Mouse (Mus musculus) layer of hippocampus, postnatal 25 days (tissue): ENCODE measurements at regions not wholly inside any gene's neighbourhood (a gene's known extent, or its start where the extent isn't known, plus 50 kb on each side); places are given as distances from the start of the nearest gene placed in this dataset.

Experiments used
- DNase-seq, 2 experiments: peaks; one replicate each; pipeline ENCODE4 v3.0.0; 2022; ENCODE audit warnings: mixed read lengths in 2 of 2, low spot score in 1 of 2; ENCODE audit errors: extremely low spot score in 1 of 2

DNA sequence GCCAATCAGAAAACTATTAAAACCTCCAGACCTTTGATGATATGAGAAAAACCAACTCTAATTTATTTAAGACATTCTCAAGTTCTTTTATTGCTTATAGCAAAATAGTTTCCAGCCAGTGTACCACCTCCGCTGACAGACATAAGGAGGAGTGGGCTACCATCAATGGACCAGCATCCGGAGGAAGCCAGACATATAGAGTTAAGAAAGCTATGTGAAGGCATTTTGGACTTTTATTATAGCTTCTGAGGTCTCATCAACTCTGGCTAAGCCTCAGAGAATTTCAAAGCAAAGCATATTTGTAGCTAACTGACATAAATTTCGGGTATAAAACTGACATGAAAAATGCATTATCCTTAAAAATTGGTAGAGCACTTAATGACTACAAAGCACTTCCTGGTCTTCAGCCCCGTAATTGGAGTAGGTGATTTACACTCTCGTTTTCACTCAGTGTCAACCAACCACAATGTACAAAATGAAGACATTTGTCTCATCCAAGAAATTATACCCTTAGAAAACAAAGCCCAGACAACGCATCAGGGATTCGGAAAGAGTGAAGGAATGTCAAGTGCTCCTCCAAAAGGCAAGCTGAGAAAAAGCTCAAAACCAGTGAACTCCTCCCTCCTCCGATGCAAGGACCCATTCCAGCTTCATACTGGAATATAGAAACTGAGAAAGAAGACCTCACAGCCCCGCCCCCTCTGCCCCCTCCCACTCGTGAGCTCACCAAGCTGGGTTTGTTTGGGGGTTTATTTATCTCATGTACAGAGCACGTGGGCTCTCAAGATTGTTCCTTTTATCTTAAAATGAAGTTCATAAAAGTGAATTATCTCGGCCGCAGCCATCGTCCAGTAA lies 208.5 kb downstream of the Mreg start:
- no peak for DNase-seq

DNA sequence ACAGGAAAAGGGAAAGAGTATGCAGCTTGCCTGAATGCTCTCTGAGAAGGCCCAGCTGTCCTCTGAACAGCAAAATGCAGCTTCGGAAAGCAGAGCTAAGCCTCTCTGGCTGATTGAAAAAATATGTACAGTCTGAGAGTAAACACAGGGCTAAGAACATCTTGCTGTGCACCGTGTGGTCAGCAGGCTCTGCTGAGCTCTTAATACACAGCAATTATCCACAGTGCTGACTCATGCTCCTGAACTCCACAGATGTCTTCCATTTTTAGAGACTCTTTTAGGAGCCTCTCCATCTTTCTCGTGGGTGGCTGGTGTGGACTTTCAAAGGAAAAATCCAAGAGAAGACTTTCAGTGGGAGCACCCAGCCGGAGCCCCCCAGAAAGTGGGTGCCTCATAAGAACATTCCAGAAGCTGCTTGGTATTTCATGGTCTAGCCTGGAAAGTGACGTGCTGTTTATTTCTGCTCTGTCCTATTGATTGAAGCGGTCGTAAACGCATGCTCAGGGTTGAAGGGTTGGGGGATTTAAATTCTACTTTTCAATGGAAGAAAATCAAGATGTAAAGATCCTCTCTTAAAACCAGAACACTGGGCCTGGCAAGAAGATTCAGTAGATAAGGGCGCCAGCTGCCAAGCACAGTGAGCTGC lies 209.5 kb downstream of the Mreg start:
- no peak for DNase-seq

DNA sequence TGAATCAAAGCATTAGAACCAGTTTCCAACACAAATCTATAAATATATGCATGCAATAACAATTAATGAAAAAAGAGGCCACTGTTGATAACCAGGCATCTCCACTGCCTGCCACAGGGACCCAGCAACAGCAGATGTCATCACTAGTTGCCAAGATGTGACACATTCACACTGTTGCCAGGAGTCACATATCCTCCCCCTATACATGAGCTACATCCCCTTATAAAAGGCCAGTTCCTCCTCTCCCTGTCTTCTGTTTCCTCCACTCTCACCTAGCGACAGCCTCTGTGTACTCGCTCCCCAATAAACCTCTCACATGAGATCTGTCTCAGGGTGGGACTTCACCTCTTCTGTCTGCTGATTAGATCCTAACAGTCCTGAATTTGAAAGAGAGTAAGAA lies 211.4 kb downstream of the Mreg start:
- DNase-seq = no peak

DNA sequence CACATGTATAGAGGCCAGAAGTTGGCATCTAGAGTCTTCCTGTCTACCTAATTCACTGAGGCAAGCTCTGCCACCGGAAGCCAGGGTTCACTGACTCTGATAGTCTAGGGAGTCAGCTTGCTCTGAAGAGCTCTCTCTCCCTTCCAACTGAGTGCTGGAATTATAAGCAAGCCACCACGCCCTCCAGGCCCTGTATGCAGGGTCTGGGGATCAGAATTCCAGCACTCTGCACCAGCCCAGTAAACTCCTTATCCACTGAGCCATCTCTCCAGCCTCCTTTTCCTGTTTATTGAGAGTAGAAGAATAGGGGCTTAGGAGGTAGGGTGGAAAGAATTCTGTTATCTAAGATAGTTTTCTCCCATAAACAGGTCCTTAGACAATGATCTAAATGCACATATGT lies 215.3 kb downstream of the Mreg start:
- no peak for DNase-seq

DNA sequence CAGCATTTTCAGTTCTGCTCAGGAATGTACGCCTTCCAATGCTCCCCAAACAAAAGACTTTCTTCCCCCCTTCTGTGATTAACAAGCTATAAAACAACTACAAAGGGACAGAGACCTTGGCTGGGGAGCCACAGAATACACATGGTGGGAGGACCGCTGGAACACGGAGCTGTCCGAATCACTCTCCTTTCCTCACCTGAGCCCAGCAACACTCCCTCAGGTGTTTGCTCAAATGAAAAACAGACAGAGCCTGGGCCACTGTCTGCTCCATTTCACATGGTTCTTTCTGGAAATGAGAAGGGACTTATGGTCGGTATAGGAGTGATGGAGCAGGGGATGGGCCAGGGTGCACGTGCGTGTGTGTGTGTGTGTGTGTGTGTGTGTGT lies 215.9 kb downstream of the Mreg start:
- no peak for DNase-seq

DNA sequence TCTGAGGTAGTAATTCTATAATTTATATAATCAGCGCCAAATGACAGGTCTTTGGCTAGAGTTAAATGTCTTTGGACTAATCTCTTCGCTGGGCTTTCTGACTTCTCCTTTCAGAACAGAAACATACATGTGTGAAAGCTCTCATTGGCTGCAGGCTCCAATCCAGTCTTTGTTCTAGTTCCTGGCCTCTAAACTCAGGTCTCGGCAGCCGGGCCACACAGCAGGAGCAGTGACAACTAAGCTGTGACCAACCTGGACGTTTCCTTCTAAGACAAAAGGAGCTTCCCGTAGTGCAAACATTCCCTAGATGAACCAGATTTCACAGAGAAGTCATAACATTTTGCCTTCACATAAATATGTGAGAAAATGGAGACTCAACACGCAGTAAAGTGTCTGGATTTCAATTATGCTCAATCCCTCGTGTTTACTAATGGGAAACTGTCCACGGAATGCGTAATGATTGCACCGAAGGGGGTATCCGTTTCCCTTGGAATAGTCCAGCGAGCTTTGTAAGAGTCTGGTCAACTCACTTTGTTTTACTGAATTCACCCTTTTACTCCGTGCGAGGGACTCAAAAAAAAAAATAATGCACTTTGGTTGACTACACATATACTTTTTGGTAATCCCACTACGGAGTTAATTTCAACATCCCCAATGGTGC lies 216.4 kb downstream of the Mreg start:
- no peak for DNase-seq

DNA sequence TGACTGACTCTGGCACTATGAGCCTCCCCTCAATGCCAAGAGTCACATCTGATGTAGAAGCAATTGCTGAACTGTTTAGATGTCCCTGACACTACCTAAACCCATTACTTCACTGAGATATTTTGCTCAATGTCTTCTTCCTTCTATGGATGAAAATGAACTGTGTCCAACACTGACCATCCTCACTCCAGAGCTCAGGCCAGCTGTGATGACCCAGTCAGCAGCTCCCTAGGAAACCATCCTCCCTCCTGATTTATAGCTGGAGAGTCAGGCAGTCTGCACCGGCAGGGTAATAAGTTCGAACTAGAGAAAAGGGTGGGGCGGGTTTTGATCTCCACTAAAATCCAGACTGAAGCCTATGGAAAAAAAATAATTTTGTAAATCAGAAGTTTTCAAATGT lies 221.2 kb downstream of the Mreg start:
- DNase-seq = no peak

DNA sequence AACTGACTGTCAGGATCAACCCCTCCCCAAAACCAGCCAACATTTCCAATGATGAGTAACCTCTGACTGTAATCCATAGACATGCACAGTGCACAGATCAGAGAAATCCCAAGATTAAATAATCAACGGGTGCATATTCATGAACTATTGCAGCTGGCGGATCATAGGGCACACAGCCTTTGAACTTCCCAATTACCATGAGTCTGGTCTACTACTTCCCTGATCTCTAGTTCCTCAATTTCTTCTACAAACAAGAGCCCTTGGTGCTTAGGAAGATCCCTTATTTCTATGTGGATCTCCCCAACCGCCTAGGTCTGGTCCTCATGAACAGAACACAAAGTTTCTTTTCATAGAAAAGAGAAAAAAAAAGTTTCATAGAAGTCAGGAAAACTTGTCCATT lies 224.0 kb downstream of the Mreg start:
- DNase-seq = no peak

DNA sequence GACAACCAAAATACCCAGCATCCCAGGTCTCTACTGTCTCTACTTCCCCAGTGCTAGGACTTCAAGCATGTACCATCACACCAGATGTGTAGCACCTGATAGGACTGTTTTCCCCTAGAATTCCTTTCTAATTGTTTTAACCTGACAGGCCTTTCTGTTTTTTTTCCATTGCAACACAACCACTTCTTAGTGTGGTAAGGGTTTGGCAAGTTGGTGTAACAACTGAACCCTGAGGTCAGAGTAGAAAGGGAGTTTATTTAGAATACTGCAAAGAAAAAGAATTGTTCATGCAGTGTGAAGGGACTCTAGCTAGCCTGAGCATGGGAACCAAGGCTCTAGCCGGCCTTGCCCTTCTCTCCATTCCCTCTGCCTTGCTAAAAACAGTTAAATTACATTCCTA lies 226.1 kb downstream of the Mreg start:
- no peak for DNase-seq

DNA sequence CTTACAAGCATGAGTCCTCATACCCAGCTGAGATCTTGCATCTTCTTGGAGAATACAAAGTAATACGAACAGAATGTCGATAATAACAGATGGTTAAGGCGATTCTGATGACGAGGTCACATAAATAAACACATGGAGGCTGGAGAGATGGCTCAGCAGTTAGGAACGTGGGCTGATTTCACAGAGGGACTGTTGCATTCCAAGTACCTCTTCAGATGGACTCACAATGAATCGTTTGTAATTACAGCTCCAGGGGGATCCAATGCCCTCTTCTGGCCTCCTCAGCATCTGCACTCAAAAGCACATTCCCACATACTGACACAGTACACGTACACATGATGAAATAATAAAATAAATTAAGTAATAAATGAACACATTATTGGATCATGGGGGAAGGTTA lies 228.3 kb downstream of the Mreg start:
- no peak for DNase-seq

DNA sequence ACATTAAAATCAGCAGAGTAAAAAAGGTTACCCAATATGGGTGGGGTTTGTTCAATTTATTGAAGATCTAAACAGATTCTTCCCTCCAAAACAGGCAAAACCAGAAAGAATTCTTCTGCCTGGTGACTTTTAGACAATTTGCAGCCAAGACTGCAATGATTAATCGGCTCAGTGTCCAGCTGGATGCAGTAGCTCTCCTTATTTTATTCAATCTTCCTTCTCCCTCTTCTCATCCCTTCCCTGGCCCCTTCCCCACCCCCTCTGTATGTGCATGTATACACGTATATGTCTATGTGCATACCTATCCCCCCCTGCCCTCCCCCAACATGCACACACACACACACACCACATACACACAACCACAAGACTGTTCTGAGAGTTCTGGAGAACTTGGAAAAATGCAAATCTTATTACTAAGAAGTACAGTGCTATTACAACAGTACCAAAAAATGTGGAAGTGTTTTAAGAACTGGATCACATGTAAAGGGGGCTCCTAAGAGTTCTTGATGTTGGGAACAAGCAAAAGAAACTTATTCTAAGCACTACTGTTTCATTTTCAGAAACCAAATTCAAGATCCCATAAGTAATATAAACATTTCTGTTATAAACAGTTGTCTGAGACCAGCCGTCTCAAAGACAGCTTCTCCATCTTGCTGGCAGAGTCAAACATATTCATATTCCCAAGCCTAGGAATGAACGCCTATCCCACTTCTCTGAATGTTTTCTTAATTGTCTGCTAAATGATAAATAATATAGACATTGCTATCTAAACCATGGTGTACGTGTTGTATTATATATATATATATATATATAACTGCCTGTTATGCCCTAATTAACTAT lies 229.5 kb downstream of the Mreg start:
- no peak for DNase-seq

DNA sequence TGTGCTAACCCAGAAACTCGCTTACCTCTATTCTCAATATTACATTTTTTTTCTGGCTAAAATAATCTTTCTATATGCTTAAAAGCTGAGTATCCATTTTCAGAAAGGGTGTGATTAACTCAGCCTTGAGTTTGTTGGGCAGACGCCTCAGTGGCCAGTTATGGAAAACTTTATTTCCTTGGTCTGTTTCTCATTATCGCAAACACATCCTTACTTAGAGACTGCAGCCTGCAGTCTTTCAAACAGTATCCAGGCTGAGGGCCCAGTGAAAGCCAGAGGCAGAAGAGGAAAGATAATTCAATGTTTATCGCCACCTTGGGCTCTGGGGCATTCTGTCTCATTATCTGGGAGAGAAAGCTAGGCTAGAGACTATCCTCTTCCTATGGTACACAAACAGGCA lies 231.5 kb downstream of the Mreg start:
- no peak for DNase-seq

DNA sequence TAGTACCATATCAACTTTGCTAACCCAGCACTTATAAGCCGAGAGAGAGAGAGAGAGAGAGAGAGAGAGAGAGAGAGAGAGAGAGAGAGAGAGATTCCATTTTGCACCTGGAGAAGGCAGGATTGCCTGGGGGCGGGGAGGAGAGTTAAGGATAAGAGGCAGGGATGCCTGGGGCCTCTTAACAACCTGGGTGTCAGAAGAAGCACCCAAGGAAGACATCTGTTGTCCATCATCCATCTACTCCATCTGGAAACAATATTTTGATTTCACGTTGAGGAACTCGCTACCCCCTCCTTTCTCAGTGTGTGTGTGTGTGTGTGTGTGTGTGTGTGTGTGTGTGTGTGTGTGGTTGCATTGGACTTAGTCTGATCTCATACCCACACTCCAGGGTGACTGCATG lies 232.8 kb downstream of the Mreg start:
- no peak for DNase-seq

DNA sequence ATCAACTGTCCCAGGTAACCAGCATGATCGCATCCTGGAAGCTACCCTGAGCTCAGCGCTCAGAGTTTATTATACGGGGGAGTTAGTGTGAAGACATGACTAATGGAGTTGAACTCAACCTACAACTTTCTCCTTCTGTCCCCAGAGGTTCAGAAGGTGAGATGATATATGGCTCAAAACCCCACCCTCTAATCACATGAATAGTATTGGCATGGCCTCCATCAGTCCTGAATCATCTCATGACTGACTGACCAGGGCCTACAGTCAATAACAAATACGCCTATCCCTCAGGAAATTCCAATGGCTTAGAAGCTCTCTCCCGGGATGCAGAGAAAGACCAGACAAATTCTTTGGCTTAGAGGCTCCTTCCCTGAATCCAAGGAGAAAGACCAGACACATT lies 234.7 kb downstream of the Mreg start:
- no peak for DNase-seq

DNA sequence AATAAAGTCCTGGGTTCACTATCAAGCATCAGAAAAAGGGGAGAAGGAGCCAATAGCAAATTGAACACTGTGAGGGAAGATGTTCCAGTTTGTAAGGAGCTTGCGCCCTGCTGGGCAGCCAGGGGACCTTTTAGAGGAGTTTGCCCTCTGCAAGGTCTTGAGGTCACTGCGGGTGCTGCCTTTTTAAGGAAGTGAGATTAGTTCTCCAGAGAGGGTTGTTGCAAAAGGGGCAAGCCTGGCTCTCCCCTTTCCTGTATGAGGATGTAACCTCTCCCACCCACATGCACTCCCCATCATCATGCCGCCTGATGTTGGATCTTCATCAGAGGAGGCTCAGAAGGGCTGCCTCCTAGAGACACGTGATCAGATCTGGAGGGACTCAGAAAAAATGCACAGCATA lies 237.4 kb downstream of the Mreg start:
- DNase-seq = no peak

DNA sequence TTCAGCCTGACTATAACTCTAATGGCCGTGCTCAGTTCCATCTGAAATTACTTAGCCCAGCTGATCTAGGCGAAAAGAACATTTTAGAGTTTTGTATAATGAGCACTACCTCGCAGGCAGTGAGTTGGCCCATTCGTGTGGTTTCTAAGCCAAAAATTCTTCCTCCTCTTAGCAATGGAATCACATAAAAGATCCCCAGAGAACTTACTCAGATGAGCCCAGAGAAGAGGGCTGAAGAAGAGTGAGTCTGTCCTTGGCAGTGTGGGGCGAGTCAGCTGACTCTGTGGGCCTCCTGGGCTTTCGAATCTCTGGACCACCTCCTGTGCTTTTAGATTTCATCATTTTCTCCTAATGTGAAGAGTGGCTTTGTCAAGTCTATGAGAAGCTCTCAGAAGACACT lies 240.2 kb downstream of the Mreg start:
- DNase-seq = no peak

DNA sequence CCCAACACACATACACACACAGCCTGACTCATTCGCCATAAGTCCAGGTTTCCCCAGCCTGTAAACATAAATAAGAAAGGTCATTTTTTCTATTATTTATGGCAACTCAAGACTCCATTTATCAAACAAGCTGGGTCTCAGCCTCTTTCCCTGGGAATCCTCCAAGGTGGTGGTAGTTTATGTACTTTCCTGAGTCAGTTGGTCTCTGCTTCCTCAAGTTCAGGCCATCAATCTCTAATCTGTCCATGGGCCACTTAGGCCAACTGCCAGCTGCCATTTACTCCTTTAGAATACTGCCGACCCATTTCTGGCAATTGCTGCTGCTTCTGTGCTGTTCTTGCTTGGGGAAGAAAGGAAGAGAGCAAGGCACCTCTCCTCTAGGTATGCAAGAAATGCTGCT lies 241.3 kb downstream of the Mreg start:
- DNase-seq = no peak

DNA sequence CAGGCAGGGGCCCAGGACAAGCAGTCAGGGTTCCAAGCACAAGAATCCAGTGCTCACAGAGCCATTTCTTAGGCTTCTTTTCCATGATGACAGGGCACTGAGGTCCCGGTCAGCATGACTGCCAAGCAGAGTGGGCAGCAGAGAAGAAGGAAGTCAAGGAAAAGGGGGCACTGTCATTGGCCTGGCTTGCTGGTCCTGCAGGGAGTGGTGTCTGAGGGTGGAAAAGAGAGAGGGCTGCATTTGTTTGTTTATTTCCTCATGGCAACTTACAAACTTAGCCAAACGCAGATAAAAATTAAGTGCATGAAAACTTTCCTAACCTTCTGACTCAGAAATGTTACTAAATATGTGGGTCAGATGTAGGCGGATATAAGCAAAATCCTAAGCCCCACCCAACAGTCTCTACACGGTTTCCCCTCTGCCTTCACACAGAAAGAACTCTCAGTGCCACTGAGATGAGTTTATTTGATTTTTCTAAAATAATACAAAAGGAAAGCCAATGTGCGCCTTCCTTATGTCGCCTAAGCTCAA lies 244.5 kb downstream of the Mreg start:
- no peak for DNase-seq

DNA sequence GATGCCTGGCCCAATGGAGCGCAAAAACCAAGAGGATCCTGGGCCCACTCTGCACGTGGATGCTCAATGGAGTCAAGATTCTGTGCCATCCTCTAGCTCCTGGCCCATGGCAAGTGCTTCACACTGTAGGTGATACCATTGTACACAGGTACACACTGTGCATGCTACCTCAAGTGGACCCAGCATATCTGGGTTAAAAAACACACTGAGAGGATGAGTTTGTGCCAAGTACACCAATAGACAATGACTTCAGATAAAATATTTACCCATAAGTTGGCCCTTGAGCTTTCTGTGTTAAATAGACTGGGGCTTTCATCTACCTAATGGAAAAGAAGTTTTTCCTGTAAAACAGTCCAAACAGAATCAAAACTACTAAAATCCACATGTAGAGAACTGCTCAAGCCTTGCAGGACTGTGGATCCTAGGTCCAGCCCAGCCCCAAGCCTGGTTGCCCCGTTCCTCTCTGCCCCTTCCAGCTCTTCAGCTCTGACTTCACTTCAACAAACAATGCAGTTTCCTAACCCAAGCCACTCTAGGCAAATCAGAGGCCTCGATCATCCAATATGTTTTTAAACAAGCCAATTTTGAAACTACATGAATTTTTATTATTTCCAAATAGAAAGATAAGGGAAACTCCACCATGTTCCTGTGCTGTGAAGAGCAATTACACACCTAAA lies 247.5 kb downstream of the Mreg start:
- no peak for DNase-seq

DNA sequence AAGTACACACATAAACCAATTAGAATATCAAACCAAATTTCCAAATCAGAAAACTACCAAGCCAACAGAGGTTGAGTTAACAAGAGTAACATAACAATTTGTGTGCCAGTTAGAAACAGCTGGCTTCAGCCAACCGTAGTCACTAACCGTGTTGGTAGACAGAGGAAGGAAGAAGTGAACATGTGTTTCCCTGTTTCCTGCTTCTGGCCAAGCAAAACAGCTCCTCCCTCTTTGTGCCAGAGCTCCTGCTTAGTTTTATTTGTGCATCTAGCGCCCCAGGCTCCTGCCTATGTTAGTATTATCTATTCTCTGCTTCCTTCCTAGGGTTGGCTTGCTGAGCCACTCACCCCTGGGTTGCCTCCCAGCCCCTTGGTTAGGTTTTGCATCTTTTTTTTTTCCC lies 255.2 kb downstream of the Mreg start:
- DNase-seq = no peak
